Mouse (Mus musculus) liver, adult 2 months (tissue): ENCODE data around the gene Slc38a7.

Experiments
- CTCF ChIP-seq: fragments of 200-500 bp; IDR thresholded peaks from 2 replicates; pipeline ENCODE4 v1.5.1; 2011; ENCODE audit warnings: low read depth, low read length, control low read depth
- POLR2A ChIP-seq: fragments of 200-500 bp; IDR thresholded peaks from 2 replicates; pipeline ENCODE4 v1.6.1; 2011; ENCODE audit warnings: low read length, control low read depth; ENCODE audit not compliant: insufficient read depth; ENCODE audit errors: extremely low read depth

GRCm38 (mm10) chr8:95887578-95888284, 34.4 kb upstream of the Slc38a7 start:
- TF ChIP-seq CTCF: no peak
- peak; percentile 80 for TF ChIP-seq POLR2A
